Mouse (Mus musculus) embryonic fibroblast, embryonic 13.5 days (primary cell): Measurements from ENCODE around the gene Hoxb6.

ENCODE experiments used
- CTCF ChIP-seq: IDR thresholded peaks from 2 replicates; pipeline ENCODE4 v1.5.1; 2011; ENCODE audit warnings: mild to moderate bottlenecking, control low read depth, low read length, moderate library complexity, borderline replicate concordance; ENCODE audit not compliant: insufficient read depth
- POLR2A ChIP-seq: IDR thresholded peaks from 2 replicates; pipeline ENCODE4 v1.6.1; 2011; ENCODE audit warnings: low read depth, mild to moderate bottlenecking, control low read depth, low read length, moderate library complexity

- no peak for TF ChIP-seq CTCF
- no peak for TF ChIP-seq POLR2A
These were observed 20.9 kb downstream of the Hoxb6 start for GRCm38 (mm10) chr11:96313134-96313533.
